Mouse (Mus musculus) cerebellum, adult 8-10 months (tissue): ENCODE measurements around the gene Hist2h3b.
"Not testable (repeated sequence)": the region's sequence is repeated elsewhere in the genome, so short reads cannot be mapped to it uniquely, and the experiment has no call there.

Source experiments
- DNase-seq: peaks from one replicate; pipeline ENCODE4 v3.0.0; 2022

Hist2h3b gene

DNA sequence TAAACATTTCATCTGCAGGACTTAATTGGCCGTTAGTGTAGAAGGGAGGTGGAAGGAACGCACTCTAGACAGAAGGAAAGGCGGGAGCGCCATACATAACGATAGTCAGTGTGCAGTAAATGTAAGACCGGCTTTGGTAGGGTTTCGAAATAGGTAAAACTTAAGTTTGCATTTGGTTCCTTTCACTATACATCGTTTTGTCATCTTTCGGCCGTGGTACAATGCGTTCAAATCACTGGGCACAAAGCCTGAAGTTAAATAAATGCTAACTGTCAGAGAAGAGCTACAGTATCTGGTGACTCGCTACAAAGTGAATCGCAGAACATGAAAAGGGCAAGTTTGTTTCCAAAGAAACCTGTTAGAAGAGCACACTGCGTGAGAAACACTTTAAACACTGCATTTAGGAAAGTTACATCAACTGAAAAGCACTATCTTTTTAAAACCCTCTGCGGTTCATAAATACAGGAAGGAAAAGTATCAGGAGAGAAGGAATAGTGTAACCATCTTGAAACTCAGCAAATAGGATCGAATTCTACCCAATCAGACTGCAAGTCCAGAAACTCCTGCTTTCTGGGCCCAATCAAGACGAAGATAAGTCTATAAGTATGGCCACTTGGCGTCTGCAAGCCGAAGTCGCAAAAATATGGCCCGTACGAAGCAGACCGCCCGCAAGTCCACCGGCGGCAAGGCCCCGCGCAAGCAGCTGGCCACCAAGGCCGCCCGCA is at the start of gene Hist2h3b:
Gene Hist2h3b, plus strand, starts transcription at position 604 of the 725 bp plus-strand sequence.
- DNase-seq, result peak; percentile 79

DNA sequence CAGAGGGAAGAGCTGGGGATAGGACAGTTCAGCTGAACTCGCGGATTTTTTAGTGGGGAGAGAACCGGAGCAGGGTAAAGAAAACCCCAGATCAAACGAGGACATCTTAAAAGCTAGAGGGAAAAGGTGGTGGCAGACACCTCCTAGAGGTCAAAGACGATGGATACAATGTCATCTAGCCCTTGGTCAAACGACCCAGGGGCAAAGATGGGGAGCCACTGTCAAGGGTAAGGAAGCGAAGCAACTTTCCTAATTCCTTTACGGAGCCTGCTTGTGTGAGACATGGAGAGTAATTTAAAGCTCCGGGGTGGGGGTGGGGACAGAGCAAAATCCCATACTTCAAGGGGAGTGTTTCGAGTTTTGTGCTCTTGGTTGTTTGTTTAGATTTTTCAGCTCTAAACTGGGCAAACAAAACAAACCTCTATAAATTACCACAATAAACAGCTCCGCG is 49.2 kb upstream of the Hist2h3b start:
- DNase-seq, result peak; percentile 52

- peak; percentile 78 for DNase-seq
Measured at GRCm38 (mm10) chr3:96219661-96220130, 48.8 kb upstream of the Hist2h3b start, which contains the start of the genes Bola1 and Hist2h2ab. Gene Bola1 (minus strand): TSS chr3:96219709. Gene Hist2h2ab (plus strand): TSS chr3:96219865.

DNA sequence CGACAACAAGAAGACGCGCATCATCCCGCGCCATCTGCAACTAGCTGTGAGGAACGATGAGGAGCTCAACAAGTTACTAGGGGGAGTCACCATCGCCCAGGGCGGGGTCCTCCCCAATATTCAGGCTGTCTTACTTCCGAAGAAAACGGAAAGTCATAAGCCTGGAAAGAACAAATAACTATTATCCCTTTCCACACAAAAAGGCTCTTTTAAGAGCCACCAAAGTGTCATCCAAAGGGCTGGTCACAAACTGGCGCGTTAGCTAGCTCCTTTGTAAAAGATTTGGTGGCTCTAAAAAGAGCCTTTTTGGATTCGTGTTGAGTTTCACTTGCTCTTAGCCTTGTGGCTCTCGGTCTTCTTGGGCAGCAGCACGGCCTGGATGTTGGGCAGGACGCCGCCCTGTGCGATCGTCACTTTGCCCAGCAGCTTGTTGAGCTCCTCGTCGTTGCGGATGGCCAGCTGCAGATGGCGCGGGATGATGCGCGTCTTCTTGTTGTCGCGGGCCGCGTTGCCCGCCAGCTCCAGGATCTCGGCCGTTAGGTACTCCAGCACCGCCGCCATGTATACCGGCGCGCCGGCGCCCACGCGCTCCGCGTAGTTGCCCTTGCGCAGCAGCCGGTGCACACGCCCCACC is 48.2 kb upstream of the Hist2h3b start:
- DNase-seq, result not testable (repeated sequence)

GRCm38 (mm10) chr3:96220765-96221639 is 47.5 kb upstream of the Hist2h3b start, which contains the start of the genes Hist2h2ac and Hist2h2be:
Gene Hist2h2ac (minus strand): TSS chr3:96220880.
Gene Hist2h2be (plus strand): TSS chr3:96221119.
- DNase-seq, result peak; percentile 86

DNA sequence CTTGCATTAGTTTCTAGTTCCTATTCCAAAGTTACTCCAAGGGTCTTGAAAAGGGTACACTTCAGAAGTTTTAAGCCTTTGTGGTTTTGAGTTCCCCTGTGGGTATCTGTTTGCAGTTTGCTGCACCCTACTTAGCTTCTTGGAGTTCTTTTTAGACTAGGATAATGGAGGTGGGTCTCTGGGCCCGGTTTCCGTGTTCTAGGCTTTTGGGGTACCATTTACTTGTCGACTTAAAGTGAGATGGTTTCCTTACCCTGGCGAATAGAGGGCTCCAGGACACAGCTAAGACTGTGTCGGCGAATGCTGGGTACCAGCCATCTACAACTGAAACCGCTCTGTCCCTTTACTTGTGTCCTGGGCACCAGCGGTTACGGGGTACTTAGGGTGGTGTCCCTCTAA is 46.8 kb upstream of the Hist2h3b start:
- DNase-seq, result peak; percentile 44

DNA sequence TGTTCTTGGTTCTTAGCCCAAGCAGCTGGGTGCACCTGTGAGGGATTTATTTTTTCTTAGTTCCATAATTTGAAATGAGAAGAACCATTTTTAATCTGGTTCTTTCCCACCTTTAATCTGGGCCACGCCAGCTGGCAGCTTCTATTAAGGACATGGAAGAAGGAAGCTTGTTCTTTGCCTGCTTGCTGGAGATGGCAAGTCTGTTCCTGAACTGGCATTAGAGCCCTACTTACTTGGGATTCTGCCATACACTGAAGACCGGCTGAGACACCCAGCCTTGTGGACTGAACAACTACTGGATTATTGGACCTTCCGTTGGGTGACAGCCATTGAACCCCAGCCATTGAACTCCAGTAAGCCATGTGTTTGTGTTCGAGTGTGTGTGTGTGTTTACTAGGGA is 45.7 kb upstream of the Hist2h3b start:
- DNase-seq, result no peak

DNA sequence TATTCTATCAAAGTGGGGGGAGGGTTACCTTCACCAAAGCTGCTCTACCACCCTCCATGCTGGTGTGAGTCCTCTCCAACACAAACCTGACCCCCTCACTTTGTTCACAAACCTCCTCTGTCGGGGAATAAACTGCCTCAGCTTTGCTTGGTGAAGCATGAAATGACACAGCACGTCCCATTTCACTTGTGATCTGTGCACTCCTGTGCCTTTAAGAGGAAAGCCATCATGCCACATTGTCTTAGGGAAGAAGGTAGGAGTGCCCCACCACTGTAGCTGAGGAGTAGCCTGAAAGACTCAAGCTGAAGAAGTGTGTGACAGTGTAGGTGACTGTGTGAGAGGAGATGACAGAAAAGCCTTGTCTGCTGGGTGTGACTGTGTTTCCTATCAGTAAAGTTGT is 43.0 kb upstream of the Hist2h3b start:
- DNase-seq, result no peak

- DNase-seq, result no peak
Measured at GRCm38 (mm10) chr3:96226695-96227648, 41.5 kb upstream of the Hist2h3b start.

DNA sequence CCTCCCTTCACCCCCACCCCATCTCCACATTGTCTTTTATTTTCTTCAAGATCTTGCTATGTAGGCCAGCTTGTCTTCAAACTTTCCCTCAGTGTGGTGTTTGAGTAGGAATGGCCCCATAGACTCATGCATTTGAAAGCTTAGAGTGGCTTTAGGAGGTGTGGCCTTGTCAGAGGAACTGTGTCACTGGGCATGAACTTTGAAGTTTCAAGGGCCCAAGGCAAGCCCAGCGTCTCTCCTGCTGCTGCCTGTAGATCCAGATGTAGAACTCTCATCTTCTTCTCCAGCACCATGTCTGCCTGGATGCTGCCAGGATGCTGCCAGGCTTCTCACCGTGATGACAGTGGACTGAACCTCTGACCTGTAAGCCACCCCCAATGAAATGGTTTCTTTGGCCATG is 39.6 kb upstream of the Hist2h3b start:
- no peak for DNase-seq

GRCm38 (mm10) chr3:96230404-96230803 is 38.0 kb upstream of the Hist2h3b start:
- DNase-seq, result no peak

DNA sequence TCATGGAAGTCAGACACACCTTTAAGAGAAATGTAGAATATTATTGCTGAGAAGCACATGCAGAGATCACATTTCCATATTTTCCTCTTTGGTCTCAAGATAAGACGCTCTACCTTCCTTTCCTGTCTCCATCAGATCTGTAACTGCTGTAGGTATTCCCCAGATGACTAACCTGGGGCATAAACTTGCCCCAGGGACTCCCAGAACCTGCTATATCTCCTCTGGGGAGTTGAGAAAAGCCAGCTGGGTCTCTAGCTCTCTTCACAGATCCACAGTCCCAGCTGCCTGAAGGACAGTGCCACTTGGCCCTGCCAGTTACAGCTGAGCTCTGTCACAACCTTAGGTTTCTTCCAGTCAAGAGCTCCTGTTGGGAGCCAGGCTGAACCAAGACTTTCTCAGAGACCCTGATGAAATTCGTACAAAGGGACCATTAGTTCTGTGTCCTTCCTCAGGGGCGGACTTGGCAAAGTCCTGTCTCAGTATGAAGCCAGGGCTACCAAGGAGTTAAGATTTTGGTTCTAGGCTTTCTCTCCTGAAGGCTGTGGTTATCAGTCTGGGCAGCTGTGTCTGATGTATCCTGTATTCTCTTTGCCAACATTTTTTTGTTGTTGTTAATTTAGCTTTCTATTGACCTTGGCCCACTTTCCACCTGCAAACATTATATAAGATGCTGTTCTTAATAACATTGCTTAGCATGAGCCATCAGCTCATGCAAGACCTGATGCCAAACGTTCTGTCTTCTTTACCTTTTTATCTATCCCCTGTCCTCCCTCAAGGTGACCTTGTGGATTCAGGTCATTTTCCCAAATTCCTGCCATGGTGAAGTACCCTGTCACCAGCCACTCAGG is 37.3 kb upstream of the Hist2h3b start:
- DNase-seq, result no peak

GRCm38 (mm10) chr3:96231758-96232120 is 36.7 kb upstream of the Hist2h3b start:
- DNase-seq, result no peak

DNA sequence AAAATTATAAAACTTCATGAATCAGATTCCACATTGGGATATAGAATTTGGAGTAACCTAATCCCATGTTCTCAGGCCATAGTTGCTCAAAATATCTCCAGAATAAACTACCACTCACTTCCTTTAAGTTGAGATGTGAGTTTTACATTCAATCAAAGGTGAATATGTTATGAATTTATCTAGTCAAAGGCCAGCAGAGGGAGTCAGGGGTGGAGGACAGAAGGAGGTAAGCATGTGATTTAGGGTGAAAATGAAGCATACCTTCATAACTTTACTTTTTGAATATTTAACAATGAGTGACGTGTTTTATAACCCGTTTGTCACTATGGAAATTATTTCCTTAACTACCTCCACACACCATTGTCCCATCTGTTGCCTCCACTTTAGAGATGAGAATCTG is 33.5 kb upstream of the Hist2h3b start:
- no peak for DNase-seq

GRCm38 (mm10) chr3:96235836-96236235 is 32.6 kb upstream of the Hist2h3b start:
- DNase-seq, result no peak

- DNase-seq, result no peak
Measured at GRCm38 (mm10) chr3:96236834-96237334, 31.6 kb upstream of the Hist2h3b start.

- DNase-seq, result no peak
Measured at GRCm38 (mm10) chr3:96237335-96237903, 31.0 kb upstream of the Hist2h3b start.

DNA sequence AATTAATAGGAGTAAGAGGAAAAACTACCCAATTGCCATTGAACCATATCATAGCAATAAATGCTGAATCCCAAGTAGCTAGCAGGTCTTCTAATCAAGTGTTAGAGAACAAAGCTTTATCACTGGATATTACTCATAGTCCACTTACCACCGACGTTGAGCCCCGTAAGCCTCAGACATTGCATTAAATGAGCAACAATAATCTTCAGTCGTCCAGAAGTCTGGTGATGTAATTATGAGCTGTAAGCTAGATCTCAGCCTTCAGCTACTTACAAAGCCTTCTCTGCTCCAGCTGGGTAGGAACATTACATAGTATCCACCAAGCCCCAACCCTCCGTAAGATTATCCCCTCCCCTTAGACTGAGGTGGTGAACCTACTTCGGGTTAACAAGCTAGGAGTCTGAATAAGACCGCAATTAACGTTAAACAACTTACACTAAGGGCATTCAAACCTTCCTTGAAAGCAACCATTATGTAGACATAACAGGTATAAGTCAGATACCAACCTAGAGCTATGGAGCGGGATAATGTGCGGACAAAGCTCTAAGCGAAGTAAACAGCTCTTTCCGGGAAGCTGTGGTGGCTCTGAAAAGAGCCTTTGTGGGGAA is 30.4 kb upstream of the Hist2h3b start:
- DNase-seq, result no peak

- DNase-seq, result not testable (repeated sequence)
Measured at GRCm38 (mm10) chr3:96238954-96239793, 29.3 kb upstream of the Hist2h3b start, which contains the start of gene Hist2h3c2. Gene Hist2h3c2 (minus strand): TSS chr3:96239127.
